Mouse (Mus musculus): ENCODE measurements around the gene Isyna1. TPM values are rescaled to one million over a fixed set of nuclear protein-coding genes. Genes with fewer than 3 reads are reported as not detected.

Gene Isyna1
- polyA plus RNA-seq, 1 experiment from 2014 or later: 106 TPM

- ATAC-seq (replicated peaks; ENCODE audit: low FRiP score, low TSS enrichment, low read depth) (no peak), DNase-seq (ENCODE audit: low spot score) (no peak)
- Histone ChIP-seq H3K27ac (ENCODE audit: low read depth) (0 out of 2 replicates have a peak overlapping the region, but pooled peaks have one; percentile 6), H3K4me2 (ENCODE audit: low read length) (no peak overlapping the region), H3K4me3 (ENCODE audit: low read depth, low read length) (no peak overlapping the region), H3K36me3 (ENCODE audit: control insufficient read depth, insufficient read depth, low read length) (no peaks in the 10 kb centered on the region), H3K9ac (ENCODE audit: low read length) (no peak overlapping the region), H3K4me1 (replicated peaks; ENCODE audit: control insufficient read depth, insufficient read depth, low read length) (peaks cover 6% of the 10 kb centered on the region; the same call in 1 of the 2 replicates), H3K9me3 (ENCODE audit: control insufficient read depth, low read length) (no peaks in the 10 kb centered on the region), H3K27me3 (replicated peaks; ENCODE audit: control insufficient read depth, insufficient read depth, low read length) (no peaks in the 10 kb centered on the region)
- 74% methylated on average over 3 of the region's 3 CpGs for WGBS
Measured at GRCm38 (mm10) chr8:70564696-70565235, 29.4 kb upstream of the Isyna1 start.

DNA sequence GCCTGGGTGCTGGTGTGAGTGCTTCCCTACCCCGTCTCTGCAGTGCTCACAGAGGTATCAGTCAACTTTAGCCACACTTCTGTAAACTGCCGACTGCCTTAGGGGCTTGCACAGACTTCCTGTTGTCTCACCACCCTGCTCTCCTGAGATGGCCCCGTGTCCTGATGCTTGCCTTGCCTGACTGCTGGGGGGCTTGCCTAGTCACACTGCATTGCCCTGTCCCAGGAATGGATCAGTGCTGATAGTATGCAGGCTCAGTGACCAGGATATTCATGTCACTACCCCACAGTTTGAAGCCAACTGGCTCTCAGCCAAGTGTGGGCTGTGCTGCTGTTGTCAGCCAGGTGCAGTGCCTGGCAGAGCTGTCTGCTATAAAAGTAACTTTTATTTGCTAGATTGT lies 28.6 kb upstream of the Isyna1 start:
- no peaks in the 10 kb centered on the region for H3K27me3 ChIP-seq (replicated peaks; ENCODE audit: control insufficient read depth, insufficient read depth, low read length)
- no peaks in the 10 kb centered on the region for H3K9me3 ChIP-seq (ENCODE audit: control insufficient read depth, low read length)
- H3K4me1 ChIP-seq (replicated peaks; ENCODE audit: control insufficient read depth, insufficient read depth, low read length): peaks cover 6% of the 10 kb centered on the region; the same call in 1 of the 2 replicates
- ATAC-seq (replicated peaks; ENCODE audit: low FRiP score, low TSS enrichment, low read depth) (no peak), DNase-seq (ENCODE audit: low spot score) (no peak)
- no peak overlapping the region for H3K9ac ChIP-seq (ENCODE audit: low read length)
- no peak overlapping the region for H3K4me2 ChIP-seq (ENCODE audit: low read length)
- H3K27ac ChIP-seq (ENCODE audit: low read depth): no peak overlapping the region
- H3K4me3 ChIP-seq (ENCODE audit: low read depth, low read length): no peak overlapping the region
- no peaks in the 10 kb centered on the region for H3K36me3 ChIP-seq (ENCODE audit: control insufficient read depth, insufficient read depth, low read length)
- 43% methylated on average over 3 of the region's 3 CpGs for WGBS

DNA sequence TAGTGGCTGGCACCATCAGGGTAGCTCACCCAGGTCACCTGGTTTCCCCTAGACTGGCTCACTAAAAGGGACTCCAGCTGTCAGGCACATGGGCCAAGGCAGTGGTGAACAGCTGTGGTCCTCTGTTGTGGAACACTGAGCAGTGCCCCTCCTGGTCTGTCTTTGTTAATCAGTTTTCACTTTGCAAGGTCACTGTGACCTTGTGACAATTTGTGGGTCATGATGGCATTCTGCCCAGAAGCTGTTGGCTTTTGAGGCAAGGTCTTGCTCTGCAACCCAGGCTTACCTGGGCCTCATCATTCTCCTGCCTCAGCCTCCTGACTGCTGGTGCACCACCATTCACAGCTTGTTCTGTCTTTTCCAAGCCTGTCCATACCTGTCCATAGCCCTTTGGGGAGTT lies 23.8 kb upstream of the Isyna1 start:
- no peak overlapping the region for H3K4me2 ChIP-seq (ENCODE audit: low read length)
- H3K9ac ChIP-seq (ENCODE audit: low read length): no peak overlapping the region
- no peak for ATAC-seq (replicated peaks; ENCODE audit: low FRiP score, low TSS enrichment, low read depth)
- H3K4me1 ChIP-seq (replicated peaks; ENCODE audit: control insufficient read depth, insufficient read depth, low read length): no peaks in the 10 kb centered on the region
- no peaks in the 10 kb centered on the region for H3K9me3 ChIP-seq (ENCODE audit: control insufficient read depth, low read length)
- H3K27me3 ChIP-seq (replicated peaks; ENCODE audit: control insufficient read depth, insufficient read depth, low read length): no peaks in the 10 kb centered on the region
- H3K4me3 ChIP-seq (ENCODE audit: low read depth, low read length): no peak overlapping the region
- no peak for DNase-seq (ENCODE audit: low spot score)
- peaks cover 4% of the 10 kb centered on the region; the same call in 1 of the 2 replicates for H3K36me3 ChIP-seq (ENCODE audit: control insufficient read depth, insufficient read depth, low read length)
- H3K27ac ChIP-seq (ENCODE audit: low read depth): no peak overlapping the region

DNA sequence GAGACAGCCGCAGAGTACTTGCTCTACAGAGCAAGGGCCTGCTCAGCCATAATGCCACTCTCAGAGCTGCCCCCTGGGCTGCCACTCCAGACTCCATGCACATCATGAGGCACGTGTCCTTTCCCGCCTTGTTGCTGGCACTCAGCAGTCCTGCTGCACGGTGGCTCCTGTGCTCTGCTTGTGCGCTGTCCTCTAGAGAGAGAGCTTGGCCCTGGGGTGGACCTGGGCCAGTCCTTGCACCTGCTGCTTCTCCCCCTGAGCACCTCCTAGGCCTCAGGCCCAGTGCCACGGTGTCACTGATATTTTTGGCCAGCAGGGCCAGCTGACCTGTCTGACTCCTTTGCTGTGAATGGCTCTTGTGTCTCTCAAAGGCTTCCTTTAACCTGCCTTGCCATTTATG lies 23.2 kb upstream of the Isyna1 start:
- ATAC-seq (replicated peaks; ENCODE audit: low FRiP score, low TSS enrichment, low read depth) (no peak), DNase-seq (ENCODE audit: low spot score) (no peak)
- Histone ChIP-seq H3K4me2 (ENCODE audit: low read length) (no peak overlapping the region), H3K9me3 (ENCODE audit: control insufficient read depth, low read length) (no peaks in the 10 kb centered on the region), H3K27me3 (replicated peaks; ENCODE audit: control insufficient read depth, insufficient read depth, low read length) (no peaks in the 10 kb centered on the region), H3K36me3 (ENCODE audit: control insufficient read depth, insufficient read depth, low read length) (peaks cover 4% of the 10 kb centered on the region; the same call in 1 of the 2 replicates), H3K9ac (ENCODE audit: low read length) (no peak overlapping the region), H3K4me3 (ENCODE audit: low read depth, low read length) (no peak overlapping the region), H3K27ac (ENCODE audit: low read depth) (no peak overlapping the region), H3K4me1 (replicated peaks; ENCODE audit: control insufficient read depth, insufficient read depth, low read length) (no peaks in the 10 kb centered on the region)
- WGBS: 89% methylated on average over 6 of the region's 6 CpGs

DNA sequence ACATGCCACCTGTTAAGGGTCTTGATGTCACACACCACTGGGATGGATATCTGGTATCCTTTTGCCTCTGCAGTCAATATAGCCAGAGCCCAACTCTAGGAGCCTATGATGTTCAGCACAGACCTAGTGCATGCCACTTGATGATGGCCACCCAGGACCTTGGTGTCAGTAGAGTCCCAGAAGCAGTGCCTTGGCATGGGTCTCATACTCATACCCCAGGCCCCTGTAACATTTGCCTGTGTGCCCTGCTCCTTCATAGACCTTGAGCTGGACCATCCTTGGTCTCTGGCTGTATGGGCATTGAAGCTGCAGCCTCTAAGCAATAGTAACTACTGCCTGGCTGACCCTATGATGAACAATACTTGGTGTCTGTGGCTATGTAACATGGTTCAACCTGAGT lies 19.9 kb upstream of the Isyna1 start:
- ATAC-seq (replicated peaks; ENCODE audit: low FRiP score, low TSS enrichment, low read depth) (no peak), DNase-seq (ENCODE audit: low spot score) (no peak)
- Histone ChIP-seq H3K9ac (ENCODE audit: low read length) (no peak overlapping the region), H3K4me3 (ENCODE audit: low read depth, low read length) (no peak overlapping the region), H3K4me1 (replicated peaks; ENCODE audit: control insufficient read depth, insufficient read depth, low read length) (no peaks in the 10 kb centered on the region), H3K9me3 (ENCODE audit: control insufficient read depth, low read length) (no peaks in the 10 kb centered on the region), H3K4me2 (ENCODE audit: low read length) (no peak overlapping the region), H3K27me3 (replicated peaks; ENCODE audit: control insufficient read depth, insufficient read depth, low read length) (no peaks in the 10 kb centered on the region), H3K36me3 (ENCODE audit: control insufficient read depth, insufficient read depth, low read length) (peaks cover 22% of the 10 kb centered on the region), H3K27ac (ENCODE audit: low read depth) (no peak overlapping the region)

GRCm38 (mm10) chr8:70574915-70575314 lies 19.3 kb upstream of the Isyna1 start:
- Histone ChIP-seq H3K4me1 (replicated peaks; ENCODE audit: control insufficient read depth, insufficient read depth, low read length) (no peaks in the 10 kb centered on the region), H3K27ac (ENCODE audit: low read depth) (no peak overlapping the region), H3K9ac (ENCODE audit: low read length) (no peak overlapping the region), H3K4me3 (ENCODE audit: low read depth, low read length) (no peak overlapping the region), H3K36me3 (ENCODE audit: control insufficient read depth, insufficient read depth, low read length) (peaks cover 25% of the 10 kb centered on the region), H3K4me2 (ENCODE audit: low read length) (no peak overlapping the region), H3K27me3 (replicated peaks; ENCODE audit: control insufficient read depth, insufficient read depth, low read length) (no peaks in the 10 kb centered on the region), H3K9me3 (ENCODE audit: control insufficient read depth, low read length) (no peaks in the 10 kb centered on the region)
- DNase-seq (ENCODE audit: low spot score): no peak
- no peak for ATAC-seq (replicated peaks; ENCODE audit: low FRiP score, low TSS enrichment, low read depth)
- 77% methylated on average over 4 of the region's 4 CpGs for WGBS

DNA sequence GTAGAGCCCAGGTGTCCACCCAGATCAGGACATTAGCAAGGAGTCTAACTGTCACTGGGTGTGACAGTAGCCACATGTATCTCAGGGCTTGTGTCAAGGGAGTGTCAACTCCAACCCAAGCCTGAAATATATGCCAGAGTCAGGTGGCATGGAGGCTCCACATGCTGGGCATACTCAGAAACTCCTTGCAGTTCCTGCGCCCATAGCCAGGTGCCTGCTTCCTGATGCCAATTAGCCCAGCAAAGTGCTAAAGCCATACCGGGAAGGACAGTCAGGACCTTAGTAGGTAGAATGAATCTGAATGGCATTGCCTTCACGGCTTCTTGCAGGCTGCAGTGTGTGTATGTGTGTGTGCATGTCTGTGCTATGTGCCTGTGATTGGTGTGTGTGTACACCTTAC lies 17.0 kb upstream of the Isyna1 start:
- Histone ChIP-seq H3K4me2 (ENCODE audit: low read length) (no peak overlapping the region), H3K9ac (ENCODE audit: low read length) (no peak overlapping the region), H3K36me3 (ENCODE audit: control insufficient read depth, insufficient read depth, low read length) (peaks cover 48% of the 10 kb centered on the region), H3K27me3 (replicated peaks; ENCODE audit: control insufficient read depth, insufficient read depth, low read length) (no peaks in the 10 kb centered on the region), H3K27ac (ENCODE audit: low read depth) (no peak overlapping the region), H3K4me1 (replicated peaks; ENCODE audit: control insufficient read depth, insufficient read depth, low read length) (no peaks in the 10 kb centered on the region), H3K4me3 (ENCODE audit: low read depth, low read length) (no peak overlapping the region), H3K9me3 (ENCODE audit: control insufficient read depth, low read length) (no peaks in the 10 kb centered on the region)
- 90% methylated on average over 3 of the region's 3 CpGs for WGBS
- DNase-seq (ENCODE audit: low spot score) (no peak), ATAC-seq (replicated peaks; ENCODE audit: low FRiP score, low TSS enrichment, low read depth) (no peak)

DNA sequence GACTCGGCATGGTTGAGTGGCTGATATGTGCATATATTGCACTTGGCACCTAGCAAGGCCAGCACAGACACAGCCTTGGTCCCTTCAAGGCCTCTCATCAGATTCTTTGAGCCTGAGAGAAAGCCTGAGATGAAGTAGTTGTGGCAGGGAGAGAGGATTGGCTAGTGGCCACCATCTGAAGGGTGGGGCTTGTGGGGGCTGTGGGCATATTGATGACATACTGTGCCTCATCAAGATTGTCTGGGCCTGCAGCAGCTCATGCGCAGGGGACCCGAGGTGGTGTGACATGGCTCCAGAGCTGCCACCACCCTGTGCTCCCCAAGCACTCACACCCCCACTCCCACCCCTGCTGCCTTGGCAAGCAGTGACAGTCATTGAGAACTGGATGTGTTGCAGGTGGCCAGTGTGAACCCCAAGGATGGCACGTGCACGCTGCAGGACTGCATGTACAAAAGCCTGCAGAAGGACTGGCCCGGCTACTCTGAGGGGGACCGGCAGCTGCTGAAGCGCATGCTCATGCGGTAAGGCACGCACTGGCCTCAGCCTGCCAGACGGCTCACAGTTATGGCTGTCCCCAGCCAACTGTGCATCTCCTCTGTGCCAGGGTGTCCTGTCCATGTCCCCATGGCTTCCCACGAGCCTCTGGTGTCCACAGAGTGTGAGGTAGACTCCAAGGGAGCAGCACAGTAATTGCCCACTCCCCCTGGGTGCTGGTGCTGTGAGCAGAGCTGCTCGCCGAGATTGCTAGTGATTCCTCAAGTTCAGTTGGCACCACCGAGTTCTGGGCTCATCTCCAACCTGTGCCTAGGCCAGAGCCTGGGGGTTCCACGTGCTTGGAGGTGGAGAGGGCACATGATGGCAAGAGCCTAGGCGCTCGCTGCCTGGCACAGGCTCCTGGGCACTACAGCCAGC lies 10.4 kb upstream of the Isyna1 start:
- H3K4me2 ChIP-seq (ENCODE audit: low read length): no peak overlapping the region
- no peaks in the 10 kb centered on the region for H3K9me3 ChIP-seq (ENCODE audit: control insufficient read depth, low read length)
- no peak for ATAC-seq (replicated peaks; ENCODE audit: low FRiP score, low TSS enrichment, low read depth)
- WGBS: 95% methylated on average over 18 of the region's 18 CpGs
- H3K4me3 ChIP-seq (ENCODE audit: low read depth, low read length): no peak overlapping the region
- no peak overlapping the region for H3K27ac ChIP-seq (ENCODE audit: low read depth)
- no peak for DNase-seq (ENCODE audit: low spot score)
- no peak overlapping the region for H3K9ac ChIP-seq (ENCODE audit: low read length)
- H3K36me3 ChIP-seq (ENCODE audit: control insufficient read depth, insufficient read depth, low read length): peaks cover 89% of the 10 kb centered on the region
- H3K27me3 ChIP-seq (replicated peaks; ENCODE audit: control insufficient read depth, insufficient read depth, low read length): no peaks in the 10 kb centered on the region
- no peaks in the 10 kb centered on the region for H3K4me1 ChIP-seq (replicated peaks; ENCODE audit: control insufficient read depth, insufficient read depth, low read length)
